Mouse (Mus musculus) monocyte, adult 5-6 weeks (primary cell): ENCODE data around the gene Mesd. TPM values are rescaled to one million over a fixed set of nuclear protein-coding genes. Genes with fewer than 3 reads are reported as not detected.

Source experiments
- ATAC-seq: fragments of 153-309, 156-312 bp; replicated peaks from 2 replicates; pipeline ENCODE4 v1.8.0; 2017; ENCODE audit warnings: mild to moderate bottlenecking; ENCODE audit not compliant: low TSS enrichment, insufficient number of reproducible peaks, severe bottlenecking, poor library complexity, low FRiP score
- total RNA-seq: library from RNA; stranded (forward); fragments of 200-1000, 200-491, 200-594 nt; gene quantifications from 3 replicates; pipeline ENCODE4 v1.2.3, GENCODE M21; 2017

The Mesd gene
- total RNA-seq, 1 experiment from 2014 or later: 59.0 TPM

DNA sequence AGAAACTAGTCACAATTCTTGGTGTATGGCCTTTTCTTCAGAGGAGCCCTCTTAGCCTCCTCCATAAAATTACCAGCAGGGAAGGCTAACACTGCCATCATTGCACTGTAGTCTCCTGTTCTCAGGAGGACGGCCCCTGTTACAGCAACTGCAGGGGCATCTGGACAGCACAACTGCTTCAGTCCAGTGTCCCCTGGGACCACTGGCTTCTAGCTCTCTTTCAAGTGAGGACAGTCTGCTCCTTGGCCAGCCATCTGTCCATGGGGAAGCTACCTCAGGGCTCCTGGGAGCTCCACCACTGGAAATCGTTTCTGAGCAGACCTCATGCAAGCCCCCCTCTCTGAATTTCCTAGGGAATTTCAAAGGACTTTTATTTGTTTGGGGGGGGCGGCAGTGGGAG, 16.3 kb downstream of the Mesd start:
- no peak for ATAC-seq

DNA sequence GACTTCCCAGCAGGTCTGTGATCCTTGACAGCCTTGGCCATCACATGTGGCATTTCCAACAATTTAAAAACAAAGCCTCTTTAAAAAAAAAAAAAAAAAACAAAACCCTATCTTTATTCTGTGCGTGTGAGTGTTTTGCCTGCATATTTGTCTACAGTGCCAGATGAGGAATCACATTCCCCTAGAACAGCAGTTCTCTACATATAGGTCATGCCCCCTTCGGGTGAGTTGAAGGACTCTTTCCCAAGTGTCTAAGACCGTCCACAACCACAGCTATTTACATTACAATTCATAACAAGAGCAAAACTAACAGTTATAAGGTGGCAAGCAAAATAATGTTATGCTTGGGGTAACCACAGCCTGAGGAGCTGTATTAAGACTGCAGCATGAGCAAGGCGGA, 17.2 kb downstream of the Mesd start:
- ATAC-seq: no peak

DNA sequence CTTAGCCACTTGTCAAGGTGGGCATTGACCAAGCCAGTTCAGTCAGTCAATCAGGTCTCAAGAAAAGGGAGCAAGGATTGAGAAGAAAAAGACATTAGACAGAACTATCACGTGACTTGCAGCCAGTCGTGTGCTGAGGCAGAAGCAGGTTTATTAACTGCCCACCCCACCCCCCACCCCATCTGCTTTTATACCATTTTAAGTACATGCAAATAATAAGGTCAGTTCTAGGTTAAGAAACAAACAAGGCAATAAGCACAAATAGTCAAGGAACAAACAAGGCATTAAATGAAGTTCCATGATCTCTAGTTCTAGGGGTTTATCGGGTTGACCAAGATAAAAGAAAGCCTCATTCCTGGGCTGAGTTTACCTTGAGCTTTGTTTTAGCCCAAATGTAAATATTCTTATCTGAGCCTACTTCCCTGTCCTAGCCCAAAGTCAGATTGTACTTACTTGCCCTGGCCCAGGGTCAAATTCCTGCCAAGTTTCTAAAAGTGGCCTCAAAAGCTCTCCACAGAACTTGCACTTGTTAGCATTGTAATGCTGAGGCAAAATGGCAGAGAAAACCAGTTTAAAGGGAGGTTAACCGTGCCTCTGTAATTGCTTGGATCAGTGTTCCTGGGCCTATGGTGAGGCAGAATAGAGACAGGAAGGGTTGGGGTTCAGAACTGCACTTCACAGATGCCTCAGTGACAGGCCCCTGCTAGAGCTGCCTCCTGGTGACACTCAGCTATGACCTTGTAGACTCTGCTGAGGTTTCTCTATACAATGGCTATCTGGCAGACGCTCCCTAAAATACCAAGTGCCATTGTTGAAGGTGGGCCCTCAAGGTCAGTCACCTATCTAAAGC, 18.3 kb downstream of the Mesd start:
- ATAC-seq: no peak

DNA sequence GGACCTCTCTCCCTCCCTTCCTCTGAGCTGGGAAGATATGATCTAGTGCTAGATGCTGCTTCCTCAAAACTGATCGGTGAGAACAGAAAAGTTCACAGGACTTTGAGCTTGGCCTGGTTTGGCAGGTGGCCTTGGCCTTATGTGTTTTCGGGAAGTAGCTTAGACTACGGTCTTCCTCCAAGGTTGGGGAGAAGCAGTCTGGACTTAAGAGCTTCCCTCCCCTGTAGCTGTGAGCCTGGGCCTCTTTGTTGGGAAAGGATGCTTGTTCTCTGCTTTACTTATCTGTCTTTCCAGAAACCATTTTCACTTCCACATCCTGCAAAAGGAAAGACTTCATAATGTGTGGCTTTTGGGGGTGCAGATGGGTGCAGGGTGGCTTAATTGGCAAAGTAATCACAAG, 20.6 kb downstream of the Mesd start:
- no peak for ATAC-seq

DNA sequence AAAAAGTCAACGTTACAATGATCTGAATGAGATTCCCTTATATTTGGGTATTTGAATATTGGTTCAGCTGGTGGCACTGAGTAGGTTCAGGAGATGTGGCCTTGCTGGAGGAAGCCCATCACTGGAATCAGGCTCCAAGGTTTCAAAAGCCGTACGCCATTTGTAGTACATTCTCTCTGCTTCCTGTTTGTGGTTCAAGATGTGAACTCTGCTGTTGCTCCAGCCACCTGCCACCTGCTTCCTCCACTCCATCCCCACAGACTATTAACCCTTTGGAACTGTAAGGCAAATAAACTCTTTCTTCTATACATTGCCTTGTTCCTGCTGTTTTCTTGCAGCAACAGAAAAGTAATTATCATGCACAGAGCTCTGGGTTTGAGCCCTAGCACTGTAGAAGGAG, 27.6 kb downstream of the Mesd start:
- ATAC-seq: no peak

DNA sequence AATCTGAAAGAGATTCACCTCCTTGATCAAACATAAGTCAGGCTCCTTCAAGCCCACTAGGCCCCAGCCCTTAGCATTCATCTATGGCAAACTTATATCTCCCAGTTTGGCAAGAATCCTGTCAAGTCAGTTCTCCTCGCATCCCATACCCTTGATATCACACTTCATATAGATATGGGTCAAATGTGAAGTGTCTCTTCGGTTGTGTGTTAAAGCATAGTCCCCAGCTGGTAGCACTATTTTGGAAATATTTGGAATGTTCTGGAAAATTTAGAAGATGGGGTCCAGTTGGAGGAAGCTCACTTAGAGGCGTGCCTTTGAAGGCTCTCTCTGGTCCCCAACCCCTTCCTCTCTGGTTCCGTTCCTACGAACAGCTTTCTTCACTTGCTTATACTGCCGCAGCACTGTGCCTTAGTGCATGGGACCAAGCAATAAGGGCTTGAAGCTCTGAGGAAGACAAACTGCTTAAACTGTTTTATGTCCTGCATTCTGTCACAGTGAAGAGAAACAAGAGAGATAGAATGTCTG, 29.2 kb downstream of the Mesd start:
- no peak for ATAC-seq

DNA sequence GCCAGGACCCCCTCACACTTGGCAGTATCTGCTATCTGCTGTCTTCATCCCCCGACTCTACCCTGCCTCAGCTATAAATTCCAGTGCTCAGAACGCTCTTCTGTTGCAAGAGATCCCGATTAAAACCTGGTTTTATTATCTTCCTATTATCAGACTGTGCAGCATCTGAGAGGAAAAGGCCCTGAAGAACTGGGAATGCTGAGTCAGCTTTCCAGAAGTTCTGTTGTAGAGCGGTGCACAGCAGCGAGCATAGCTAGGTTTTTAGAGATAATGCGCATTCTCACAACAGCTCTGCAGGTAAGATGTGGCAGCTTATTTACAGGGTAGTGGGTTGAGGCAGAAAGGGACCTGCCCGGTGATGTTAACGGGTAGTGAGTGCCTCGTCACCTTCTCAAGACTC, 29.7 kb downstream of the Mesd start:
- ATAC-seq: no peak

DNA sequence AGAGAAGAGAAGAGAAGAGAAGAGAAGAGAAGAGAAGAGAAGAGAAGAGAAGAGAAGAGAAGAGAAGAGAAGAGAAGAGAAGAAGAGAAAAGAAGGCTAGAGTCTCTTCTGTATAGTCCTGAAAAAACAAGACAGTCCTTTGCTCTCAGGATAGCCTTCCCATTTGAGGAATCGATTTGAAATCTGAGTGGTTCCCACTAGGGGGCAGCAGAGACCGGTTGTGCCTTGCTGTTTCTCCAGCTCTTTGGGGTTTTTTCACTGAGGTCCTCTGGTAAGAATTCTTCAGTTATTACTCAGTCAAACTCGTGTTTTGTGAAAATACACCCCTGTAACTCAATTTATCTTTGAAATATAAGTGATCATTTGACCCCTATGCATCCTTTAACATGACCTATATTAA, 30.3 kb downstream of the Mesd start:
- ATAC-seq: peak; percentile 50; the same call in 1 of the 2 replicates

DNA sequence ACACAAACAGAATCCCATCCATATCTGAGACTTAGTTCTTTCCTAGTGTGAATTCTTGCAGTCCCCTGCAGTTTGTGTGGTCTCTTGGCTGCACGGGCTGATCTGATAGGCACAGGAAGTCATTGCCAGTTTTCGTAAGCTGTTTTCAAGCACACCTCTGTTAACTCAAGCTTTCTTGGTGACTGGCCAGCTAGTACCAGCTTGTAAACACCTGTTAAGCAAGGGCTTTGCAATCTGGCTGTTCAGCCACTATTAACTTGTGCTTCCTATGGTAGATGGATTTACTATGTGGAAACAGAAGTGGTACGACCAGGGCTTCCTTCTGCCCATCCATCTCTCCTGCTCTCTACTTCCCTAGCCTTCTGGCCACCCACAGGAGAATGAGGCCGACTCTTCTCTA, 36.0 kb downstream of the Mesd start:
- no peak for ATAC-seq

DNA sequence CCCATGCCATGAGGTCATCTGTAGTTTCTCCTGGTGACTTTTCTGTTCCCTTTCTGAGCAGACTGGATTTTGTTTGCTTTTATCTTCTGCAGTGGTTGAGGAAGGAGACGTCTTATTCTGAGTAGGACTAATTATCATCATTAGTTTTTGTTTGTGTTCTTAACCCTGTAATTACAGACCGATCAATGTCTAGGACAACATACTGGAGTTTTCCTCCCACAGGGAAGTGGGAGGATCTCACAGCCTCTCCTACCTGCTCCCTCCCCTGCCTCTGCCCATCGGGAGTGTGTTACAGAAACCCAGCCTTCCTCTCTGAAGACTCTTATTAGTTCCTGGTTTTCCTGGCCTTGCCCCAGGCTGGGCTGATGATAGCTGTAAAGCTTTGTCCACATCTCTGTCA, 37.4 kb downstream of the Mesd start:
- ATAC-seq: no peak

DNA sequence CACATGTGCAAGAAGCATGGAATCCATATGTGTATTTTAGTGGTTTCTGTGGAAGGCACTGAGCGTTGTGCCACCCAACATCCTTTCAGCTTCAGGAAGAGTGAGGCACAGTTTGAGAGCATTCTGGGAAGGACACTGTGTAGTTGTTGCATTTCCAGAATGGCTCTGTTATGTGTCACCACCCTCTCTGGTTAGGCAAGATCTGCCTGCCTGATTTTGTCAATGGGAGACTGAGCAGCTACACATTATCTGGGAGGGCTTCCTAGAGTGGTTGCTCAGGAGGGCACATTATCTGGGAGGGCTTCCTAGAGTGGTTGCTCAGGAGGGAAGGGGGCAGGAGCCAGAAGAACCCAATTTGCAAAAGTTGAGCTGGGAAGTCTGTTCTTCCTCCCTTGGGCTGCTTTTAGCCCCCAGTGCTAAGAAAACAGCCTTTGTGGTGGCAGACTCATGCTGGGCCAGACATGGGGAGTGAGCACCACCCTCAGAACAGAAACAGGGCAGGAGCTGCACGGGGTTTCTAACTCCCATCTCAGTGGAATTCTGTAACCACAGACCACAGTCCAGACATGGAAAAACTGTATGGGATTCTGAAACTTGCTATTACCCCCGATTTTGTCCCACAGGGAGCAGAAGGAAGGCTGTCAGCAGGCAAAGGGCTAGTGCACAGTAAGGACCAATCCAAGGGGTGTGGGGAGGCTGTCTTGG, 54.9 kb downstream of the Mesd start:
- no peak for ATAC-seq

DNA sequence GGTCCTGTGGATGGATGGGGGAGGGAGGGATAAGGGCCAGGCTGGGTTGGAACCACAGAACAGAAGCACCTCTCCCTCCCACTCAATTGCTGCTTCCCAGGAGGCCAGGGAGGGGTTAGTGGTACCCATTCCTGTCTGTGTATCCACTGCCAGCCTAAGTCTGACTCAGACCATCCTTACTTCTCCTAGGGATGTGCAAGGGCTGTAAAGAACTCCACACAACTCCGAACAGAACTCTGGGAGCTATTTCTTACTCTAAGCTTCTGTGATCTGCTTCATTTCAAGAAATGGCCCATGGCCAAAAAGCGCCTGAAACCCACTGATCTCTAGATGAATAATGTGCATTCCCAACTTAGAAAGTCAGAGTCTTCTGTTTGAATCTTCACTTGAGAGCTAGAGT, 55.9 kb downstream of the Mesd start:
- ATAC-seq: no peak

DNA sequence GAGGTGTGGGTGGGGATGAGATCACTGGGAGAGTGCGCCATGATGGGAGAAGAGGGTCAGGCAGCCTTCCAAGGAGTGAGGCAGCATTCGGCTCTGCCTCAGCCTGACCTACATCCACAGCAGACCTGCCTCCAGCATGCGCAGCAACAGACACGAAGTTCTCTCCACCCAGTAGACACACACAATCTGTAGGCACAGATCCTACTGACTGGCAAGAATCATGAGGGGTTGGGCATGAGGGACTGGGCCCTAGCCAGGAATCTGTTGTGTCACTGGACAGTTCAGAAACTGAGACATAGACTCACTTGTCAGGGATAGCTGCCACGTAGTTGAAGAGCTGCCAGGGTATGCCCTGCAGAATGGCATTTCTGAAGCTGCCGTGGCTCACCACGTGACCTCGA, 57.4 kb downstream of the Mesd start:
- no peak for ATAC-seq

DNA sequence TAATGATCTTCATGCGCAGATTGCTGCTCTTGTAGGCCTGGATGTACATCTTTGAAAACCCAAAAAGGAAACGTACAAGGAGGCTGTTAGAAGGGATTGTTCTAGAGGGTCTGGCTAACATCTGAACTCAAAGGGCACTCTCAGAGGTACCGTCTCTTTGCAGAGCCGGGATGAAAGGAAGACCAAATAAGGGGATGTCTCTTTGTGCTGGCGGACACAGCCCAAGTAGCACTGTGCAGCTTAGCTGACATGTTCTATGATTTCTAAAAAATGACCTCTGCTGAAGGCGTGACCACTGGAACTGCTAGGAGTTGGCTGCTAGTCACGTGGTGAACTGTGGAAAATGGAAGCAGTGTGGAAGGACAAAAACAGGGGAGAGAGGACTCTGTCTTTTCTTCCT, 64.5 kb downstream of the Mesd start:
- no peak for ATAC-seq

DNA sequence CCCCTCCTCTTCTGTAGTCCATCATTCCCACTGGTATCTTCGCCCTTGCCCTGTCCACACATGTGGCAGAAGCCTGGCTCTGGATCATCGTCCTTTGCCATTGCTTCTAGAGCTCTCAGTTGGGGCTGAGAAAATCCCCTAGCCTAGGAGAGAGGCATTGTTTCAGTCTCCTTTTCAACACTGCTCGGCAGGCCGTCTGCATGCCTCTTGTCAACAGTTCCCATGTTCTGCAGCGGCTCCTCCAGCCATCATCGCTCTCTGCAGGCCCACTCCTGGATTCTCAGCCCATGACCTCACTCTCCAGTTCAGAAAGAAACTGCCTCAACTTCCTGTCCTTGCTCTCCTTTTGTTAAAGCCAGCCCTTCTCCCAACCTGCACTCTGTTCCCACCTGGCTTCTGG, 65.4 kb downstream of the Mesd start:
- ATAC-seq: no peak

Other genes with a start within 250 kb of the Mesd start
- 184 to 220 TPM (median 193 TPM) in 3 replicates for gene Il16, start 138.7 kb upstream of the Mesd start, total RNA-seq
- 2.0 TPM in 1 of 3 replicates, not detected in the others for gene Cfap161, start 89.6 kb upstream of the Mesd start, total RNA-seq
- 10.3 to 11.2 TPM (median 10.5 TPM) in 3 replicates for gene Tlnrd1, start 161 bp upstream of the Mesd start, total RNA-seq
- not detected in 3 replicates for gene Cemip, start 202.0 kb downstream of the Mesd start, total RNA-seq